Mouse (Mus musculus) CH12.LX (cell line): Measurements from ENCODE around the gene Gm4131. TPM values are rescaled to one million over a fixed set of nuclear protein-coding genes. Genes with fewer than 3 reads are reported as not detected.

Experiments
- DNase-seq: peaks from one replicate; pipeline ENCODE4 v3.0.0-alpha.2; 2013; ENCODE audit errors: extremely low read depth
- H3K27ac ChIP-seq: 2 replicates; pipeline ENCODE4 v1.5.1; 2012; ENCODE audit warnings: low read depth, mild to moderate bottlenecking, control low read depth, moderate library complexity; ENCODE audit not compliant: insufficient read depth
- H3K27me3 ChIP-seq: replicated peaks from 2 replicates; pipeline ENCODE3; 2012; ENCODE audit warnings: inconsistent platforms
- H3K36me3 ChIP-seq, 2 experiments: replicated peaks in 1 of 2; 2 replicates each; pipeline versions ENCODE3 to v1.6.1; 2012; ENCODE audit warnings: inconsistent platforms in 1 of 2, low read length in 1 of 2, mild to moderate bottlenecking in 1 of 2, mixed read lengths in 1 of 2, moderate library complexity in 1 of 2; ENCODE audit not compliant: control insufficient read depth in 1 of 2, insufficient read depth in 1 of 2
- H3K4me1 ChIP-seq, 2 experiments: 2 replicates each; pipeline ENCODE4 v1.6.1; 2012; ENCODE audit warnings: inconsistent platforms in 1 of 2, moderate library complexity in 1 of 2; ENCODE audit not compliant: insufficient read depth in 2 of 2, control insufficient read depth in 1 of 2
- H3K4me2 ChIP-seq: 2 replicates; pipeline ENCODE4 v1.6.1; 2012; ENCODE audit warnings: low read depth, mild to moderate bottlenecking, control low read depth; ENCODE audit not compliant: poor library complexity, insufficient read depth, severe bottlenecking
- H3K4me3 ChIP-seq, 3 experiments: fragments of 150-350 bp in 1 of 3; sonication (generic) in 1 of 3; replicated peaks in 1 of 3; 2 replicates each; pipeline versions ENCODE3 to v1.5.1; 2011 to 2012; ENCODE audit warnings: low read depth in 2 of 3, low read length in 2 of 3, mild to moderate bottlenecking in 2 of 3, moderate library complexity in 2 of 3, control low read depth in 1 of 3, improper control_type of control experiment in 1 of 3, inconsistent platforms in 1 of 3, mixed read lengths in 1 of 3; ENCODE audit not compliant: poor library complexity in 1 of 3
- H3K79me2 ChIP-seq: replicated peaks from 2 replicates; pipeline ENCODE4 v1.6.1; 2012; ENCODE audit warnings: mild to moderate bottlenecking, moderate library complexity; ENCODE audit not compliant: control insufficient read depth, poor library complexity, insufficient read depth, severe bottlenecking; ENCODE audit errors: extremely low read depth
- H3K9ac ChIP-seq: 2 replicates; pipeline ENCODE4 v1.6.1; 2012; ENCODE audit warnings: low read depth, mild to moderate bottlenecking, control low read depth, moderate library complexity; ENCODE audit not compliant: insufficient read depth
- H3K9me3 ChIP-seq: replicated peaks from 2 replicates; pipeline ENCODE3; 2012; ENCODE audit warnings: low read length, inconsistent platforms, mixed read lengths
- CHD1 ChIP-seq: IDR thresholded peaks from 2 replicates; pipeline ENCODE4 v1.6.1; 2012; ENCODE audit warnings: low read depth, low read length, improper control_type of control experiment, inconsistent platforms
- CHD2 ChIP-seq: IDR thresholded peaks from 2 replicates; pipeline ENCODE4 v1.6.1; 2011; ENCODE audit warnings: low read length, improper control_type of control experiment
- EP300 ChIP-seq: IDR thresholded peaks from 2 replicates; pipeline ENCODE4 v1.6.1; 2011; ENCODE audit warnings: low read length, improper control_type of control experiment
- GABPA ChIP-seq: IDR thresholded peaks from 2 replicates; pipeline ENCODE4 v1.6.1; 2012; ENCODE audit warnings: low read depth, low read length, improper control_type of control experiment, inconsistent platforms; ENCODE audit not compliant: insufficient replicate concordance
- JUND ChIP-seq: conservative IDR thresholded peaks from 2 replicates; pipeline ENCODE4 v1.6.1; 2011; ENCODE audit warnings: low read depth, low read length, improper control_type of control experiment
- MAFK ChIP-seq: IDR thresholded peaks from 2 replicates; pipeline ENCODE4 v1.6.1; 2011; ENCODE audit warnings: low read length, improper control_type of control experiment; ENCODE audit not compliant: insufficient replicate concordance
- MAX ChIP-seq: IDR thresholded peaks from 2 replicates; pipeline ENCODE4 v1.6.1; 2011; ENCODE audit warnings: low read length, improper control_type of control experiment
- RAD21 ChIP-seq: IDR thresholded peaks from 2 replicates; pipeline ENCODE4 v1.6.1; 2011; ENCODE audit warnings: low read depth, mild to moderate bottlenecking, low read length, improper control_type of control experiment, moderate library complexity
- RCOR1 ChIP-seq: conservative IDR thresholded peaks from 2 replicates; pipeline ENCODE4 v1.6.1; 2012; ENCODE audit warnings: low read depth, mild to moderate bottlenecking, inconsistent platforms, low read length, improper control_type of control experiment
- UBTF ChIP-seq: IDR thresholded peaks from 2 replicates; pipeline ENCODE4 v1.6.1; 2012; ENCODE audit warnings: low read depth, mild to moderate bottlenecking, inconsistent platforms, low read length, improper control_type of control experiment, moderate library complexity
- USF2 ChIP-seq: conservative IDR thresholded peaks from 2 replicates; pipeline ENCODE4 v1.6.1; 2011; ENCODE audit warnings: low read depth, low read length, improper control_type of control experiment
- ZMIZ1 ChIP-seq: IDR thresholded peaks from 2 replicates; pipeline ENCODE4 v1.6.1; 2012; ENCODE audit warnings: low read depth, mild to moderate bottlenecking, inconsistent platforms, low read length, improper control_type of control experiment
- dilution Hi-C: fragments of 300-500 bp; cut with MboI; formaldehyde crosslinking; loops from 2 replicates; pipeline ENCODE4 v1.14.3; 2020; ENCODE audit warnings: low sequenced_read_pairs; ENCODE audit not compliant: extremely low pct_unique_long_range_greater_than_20kb, extremely low pct_ligation_motif_present
- in situ Hi-C: fragments of 300-500 bp; cut with MboI; formaldehyde crosslinking; loops from 3 replicates; pipeline ENCODE4 v1.14.3; 2019; ENCODE audit warnings: low sequenced_read_pairs, low pct_ligation_motif_present, low pct_unique_long_range_greater_than_20kb, mixed read lengths
- polyA plus RNA-seq: library from polyadenylated mRNA; unstranded; fragments of >175 nt; gene quantifications from 2 replicates; pipeline ENCODE4 v1.2.1, GENCODE M21; 2012; ENCODE audit warnings: low read depth; ENCODE audit not compliant: insufficient read length
- total RNA-seq, 2 experiments: library from RNA; depleted of rRNA; stranded (reverse); fragments of 300-350 nt in 1 of 2; fragments of >200 nt in 1 of 2; gene quantifications; 2 replicates each; pipeline ENCODE4 v1.2.3; 2012 to 2014

Gene Gm4131
- total and polyA plus RNA-seq, 3 experiments = not detected

DNA sequence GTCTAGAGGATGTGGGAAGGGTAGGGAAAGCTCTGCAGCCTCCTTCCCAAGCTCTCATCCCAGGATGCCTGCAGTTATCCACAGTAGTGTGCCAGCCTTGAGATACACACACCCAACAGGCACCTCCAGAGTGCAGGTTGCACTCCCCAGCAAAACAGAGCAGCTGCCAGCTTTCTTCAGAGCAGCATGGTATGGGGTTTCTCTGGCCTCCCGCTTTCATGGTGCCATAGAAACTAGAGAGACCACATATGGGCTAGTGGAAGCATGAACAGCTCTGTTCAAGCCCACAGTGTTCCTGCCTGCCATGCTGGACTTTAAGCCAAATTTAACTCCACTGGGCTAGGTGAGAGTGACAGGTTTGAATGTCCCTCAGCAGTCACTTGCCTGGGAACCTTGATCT lies 36.1 kb upstream of the Gm4131 start:
- Histone ChIP-seq H3K4me3 (no peak overlapping the region), H3K36me3 (no peaks in the 10 kb centered on the region), H3K4me2 (no peak overlapping the region), H3K27me3 (no peaks in the 10 kb centered on the region), H3K4me1 (no peaks in the 10 kb centered on the region; a peak in 1 of 4 replicates), H3K9me3 (no peaks in the 10 kb centered on the region), H3K27ac (no peak overlapping the region), H3K9ac (no peak overlapping the region), H3K79me2 (no peaks in the 10 kb centered on the region)
- in situ Hi-C loops = no loop called here
- DNase-seq = no peak
- dilution Hi-C loops = no loop called here
- no peak for TF ChIP-seq JUND
- no peak for TF ChIP-seq EP300
- no peak for TF ChIP-seq UBTF

GRCm38 (mm10) chr14:62602271-62602670 lies 35.5 kb upstream of the Gm4131 start:
- Histone ChIP-seq H3K27ac (no peak overlapping the region), H3K4me3 (no peak overlapping the region), H3K9me3 (no peaks in the 10 kb centered on the region), H3K79me2 (no peaks in the 10 kb centered on the region), H3K4me2 (no peak overlapping the region), H3K4me1 (no peaks in the 10 kb centered on the region; a peak in 1 of 4 replicates), H3K36me3 (no peaks in the 10 kb centered on the region), H3K9ac (no peak overlapping the region), H3K27me3 (no peaks in the 10 kb centered on the region)
- no peak for DNase-seq
- TF ChIP-seq MAFK (no peak), RAD21 (no peak), UBTF (no peak), ZMIZ1 (no peak), GABPA (no peak), USF2 (no peak), CHD2 (no peak)
- in situ Hi-C loops = no loop called here
- dilution Hi-C loops = no loop called here

- Histone ChIP-seq H3K79me2 (no peaks in the 10 kb centered on the region), H3K9ac (no peak overlapping the region), H3K36me3 (no peaks in the 10 kb centered on the region), H3K27me3 (no peaks in the 10 kb centered on the region)
- in situ Hi-C loops (no loop called here), dilution Hi-C loops (no loop called here)
- TF ChIP-seq RCOR1 (no peak), USF2 (no peak), MAX (no peak), CHD1 (no peak), MAFK (no peak), UBTF (no peak)
- TF ChIP-seq, all 38 proteins: peak for 0
- Histone ChIP-seq H3K4me2 (no peak overlapping the region), H3K4me1 (no peaks in the 10 kb centered on the region; a peak in 1 of 4 replicates), H3K27ac (no peak overlapping the region), H3K9me3 (no peaks in the 10 kb centered on the region), H3K4me3 (no peak overlapping the region)
- no peak for DNase-seq
Observed at GRCm38 (mm10) chr14:62600109-62600522, 33.4 kb upstream of the Gm4131 start.
